Mouse (Mus musculus): ENCODE results near the gene Ctnnbip1. TPM values are rescaled to one million over a fixed set of nuclear protein-coding genes. Genes with fewer than 3 reads are reported as not detected.

Ctnnbip1 gene
- polyA plus RNA-seq, 1 experiment from 2014 or later = 87.1 TPM

GRCm38 (mm10) chr4:149525811-149526210 lies 7.8 kb downstream of the Ctnnbip1 start:
- ATAC-seq (ENCODE audit: low FRiP score) = no peak
- H3K4me3 ChIP-seq = no peak overlapping the region
- H3K27ac ChIP-seq = no peak overlapping the region
- H3K9me3 ChIP-seq (replicated peaks) = no peaks in the 10 kb centered on the region
- no peaks in the 10 kb centered on the region for H3K27me3 ChIP-seq
- 81% methylated on average over 6 of the region's 6 CpGs for WGBS
- peaks cover 32% of the 10 kb centered on the region for H3K4me1 ChIP-seq
- no peaks in the 10 kb centered on the region for H3K36me3 ChIP-seq
- H3K9ac ChIP-seq = no peak overlapping the region
- H3K4me2 ChIP-seq (replicated peaks) = no peak overlapping the region

- Histone ChIP-seq H3K4me3 (no peak overlapping the region), H3K4me1 (peaks cover 27% of the 10 kb centered on the region), H3K4me2 (replicated peaks) (no peak overlapping the region), H3K27ac (no peak overlapping the region), H3K36me3 (no peaks in the 10 kb centered on the region), H3K27me3 (no peaks in the 10 kb centered on the region), H3K9me3 (replicated peaks) (no peaks in the 10 kb centered on the region), H3K9ac (0 out of 2 replicates have a peak overlapping the region, but pooled peaks have one; percentile 13)
- no peak for ATAC-seq (ENCODE audit: low FRiP score)
- WGBS = 43% methylated on average over 7 of the region's 7 CpGs
Measured at GRCm38 (mm10) chr4:149526330-149526729, 8.3 kb downstream of the Ctnnbip1 start.

GRCm38 (mm10) chr4:149527621-149528354 lies 9.8 kb downstream of the Ctnnbip1 start:
- no peak overlapping the region for H3K4me3 ChIP-seq
- H3K27me3 ChIP-seq = no peaks in the 10 kb centered on the region
- peaks cover 27% of the 10 kb centered on the region for H3K4me1 ChIP-seq
- H3K9me3 ChIP-seq (replicated peaks) = no peaks in the 10 kb centered on the region
- no peak overlapping the region for H3K9ac ChIP-seq
- WGBS = 81% methylated on average over 15 of the region's 15 CpGs
- H3K36me3 ChIP-seq = no peaks in the 10 kb centered on the region
- ATAC-seq (ENCODE audit: low FRiP score) = no peak
- no peak overlapping the region for H3K4me2 ChIP-seq (replicated peaks)
- no peak overlapping the region; the same call in 1 of the 2 replicates for H3K27ac ChIP-seq

- no peak overlapping the region for H3K4me3 ChIP-seq
- no peak overlapping the region for H3K27ac ChIP-seq
- no peaks in the 10 kb centered on the region for H3K36me3 ChIP-seq
- H3K27me3 ChIP-seq = no peaks in the 10 kb centered on the region
- H3K4me1 ChIP-seq = peaks cover 21% of the 10 kb centered on the region
- H3K9ac ChIP-seq = no peak overlapping the region
- ATAC-seq (ENCODE audit: low FRiP score) = no peak
- 77% methylated on average over 6 of the region's 6 CpGs for WGBS
- no peaks in the 10 kb centered on the region for H3K9me3 ChIP-seq (replicated peaks)
- H3K4me2 ChIP-seq (replicated peaks) = no peak overlapping the region
Measured at GRCm38 (mm10) chr4:149529691-149530090, 11.7 kb downstream of the Ctnnbip1 start.

- 87% methylated on average over 8 of the region's 8 CpGs for WGBS
- H3K36me3 ChIP-seq = 0 out of 2 replicates have a peak, but pooled peaks cover 5% of the 10 kb centered on the region
- ATAC-seq (ENCODE audit: low FRiP score) = no peak
- peaks cover 6% of the 10 kb centered on the region; the same call in 1 of the 2 replicates for H3K4me1 ChIP-seq
- no peak overlapping the region for H3K27ac ChIP-seq
- H3K9ac ChIP-seq = no peak overlapping the region
- no peaks in the 10 kb centered on the region for H3K27me3 ChIP-seq
- H3K9me3 ChIP-seq (replicated peaks) = no peaks in the 10 kb centered on the region
- no peak overlapping the region for H3K4me2 ChIP-seq (replicated peaks)
- H3K4me3 ChIP-seq = no peak overlapping the region
Measured at GRCm38 (mm10) chr4:149539441-149539840, 21.4 kb downstream of the Ctnnbip1 start.

GRCm38 (mm10) chr4:149541935-149542334 lies 23.9 kb downstream of the Ctnnbip1 start:
- no peaks in the 10 kb centered on the region for H3K9me3 ChIP-seq (replicated peaks)
- no peaks in the 10 kb centered on the region for H3K27me3 ChIP-seq
- no peak overlapping the region for H3K4me2 ChIP-seq (replicated peaks)
- 66% methylated on average over 5 of the region's 5 CpGs for WGBS
- H3K27ac ChIP-seq = 0 out of 2 replicates have a peak overlapping the region, but pooled peaks have one; percentile 35
- no peak overlapping the region for H3K4me3 ChIP-seq
- no peak for ATAC-seq (ENCODE audit: low FRiP score)
- peaks cover 20% of the 10 kb centered on the region for H3K36me3 ChIP-seq
- peaks cover 6% of the 10 kb centered on the region; the same call in 1 of the 2 replicates for H3K4me1 ChIP-seq
- H3K9ac ChIP-seq = no peak overlapping the region

- no peaks in the 10 kb centered on the region for H3K27me3 ChIP-seq
Measured at GRCm38 (mm10) chr4:149542431-149542830, 24.4 kb downstream of the Ctnnbip1 start.

GRCm38 (mm10) chr4:149542927-149543553 lies 25.0 kb downstream of the Ctnnbip1 start:
- no peak overlapping the region for H3K27ac ChIP-seq
- H3K9me3 ChIP-seq (replicated peaks) = no peaks in the 10 kb centered on the region
- peak overlapping the region; percentile 15; the same call in 1 of the 2 replicates for H3K9ac ChIP-seq
- H3K4me1 ChIP-seq = peaks cover 6% of the 10 kb centered on the region; the same call in 1 of the 2 replicates
- no peak overlapping the region for H3K4me2 ChIP-seq (replicated peaks)
- no peak for ATAC-seq (ENCODE audit: low FRiP score)
- H3K4me3 ChIP-seq = no peak overlapping the region
- WGBS = 48% methylated on average over 10 of the region's 10 CpGs
- H3K36me3 ChIP-seq = peaks cover 27% of the 10 kb centered on the region
- H3K27me3 ChIP-seq = no peaks in the 10 kb centered on the region

More at GRCm38 (mm10) chr4:149542431-149542830, 24.4 kb downstream of the Ctnnbip1 start:
- H3K4me2 ChIP-seq (replicated peaks) = no peak overlapping the region
- 78% methylated on average over 12 of the region's 12 CpGs for WGBS
- no peak overlapping the region for H3K27ac ChIP-seq
- peaks cover 22% of the 10 kb centered on the region for H3K36me3 ChIP-seq
- H3K9me3 ChIP-seq (replicated peaks) = no peaks in the 10 kb centered on the region
- peaks cover 6% of the 10 kb centered on the region; the same call in 1 of the 2 replicates for H3K4me1 ChIP-seq
- no peak overlapping the region for H3K4me3 ChIP-seq
- ATAC-seq (ENCODE audit: low FRiP score) = no peak
- no peak overlapping the region; the same call in 1 of the 2 replicates for H3K9ac ChIP-seq

GRCm38 (mm10) chr4:149544892-149545291 lies 26.9 kb downstream of the Ctnnbip1 start:
- Histone ChIP-seq H3K27me3 (no peaks in the 10 kb centered on the region), H3K36me3 (peaks cover 31% of the 10 kb centered on the region), H3K4me1 (peaks cover 8% of the 10 kb centered on the region; the same call in 1 of the 2 replicates), H3K27ac (no peak overlapping the region), H3K4me2 (replicated peaks) (no peak overlapping the region), H3K9me3 (replicated peaks) (no peaks in the 10 kb centered on the region), H3K9ac (no peak overlapping the region), H3K4me3 (no peak overlapping the region)
- 86% methylated on average over 8 of the region's 8 CpGs for WGBS
- no peak for ATAC-seq (ENCODE audit: low FRiP score)

- no peak overlapping the region for H3K27ac ChIP-seq
- no peaks in the 10 kb centered on the region for H3K9me3 ChIP-seq (replicated peaks)
- H3K4me1 ChIP-seq = peaks cover 8% of the 10 kb centered on the region; the same call in 1 of the 2 replicates
- no peak for ATAC-seq (ENCODE audit: low FRiP score)
- H3K9ac ChIP-seq = no peak overlapping the region
- H3K36me3 ChIP-seq = peaks cover 31% of the 10 kb centered on the region
- no peak overlapping the region for H3K4me2 ChIP-seq (replicated peaks)
- 89% methylated on average over 9 of the region's 9 CpGs for WGBS
- H3K4me3 ChIP-seq = no peak overlapping the region
- no peaks in the 10 kb centered on the region for H3K27me3 ChIP-seq
Measured at GRCm38 (mm10) chr4:149546797-149547444, 28.9 kb downstream of the Ctnnbip1 start.

GRCm38 (mm10) chr4:149547523-149547922 lies 29.5 kb downstream of the Ctnnbip1 start:
- no peaks in the 10 kb centered on the region for H3K9me3 ChIP-seq (replicated peaks)
- no peak for ATAC-seq (ENCODE audit: low FRiP score)
- no peak overlapping the region for H3K27ac ChIP-seq
- peaks cover 8% of the 10 kb centered on the region; the same call in 1 of the 2 replicates for H3K4me1 ChIP-seq
- H3K9ac ChIP-seq = no peak overlapping the region
- H3K4me2 ChIP-seq (replicated peaks) = no peak overlapping the region
- no peaks in the 10 kb centered on the region for H3K27me3 ChIP-seq
- peaks cover 31% of the 10 kb centered on the region for H3K36me3 ChIP-seq
- 90% methylated on average over 6 of the region's 6 CpGs for WGBS
- no peak overlapping the region for H3K4me3 ChIP-seq

Measured in hindbrain, embryonic 12.5 days (tissue).